Mouse (Mus musculus) testis, postnatal 14 days (tissue): Measurements from ENCODE around the gene Tmem127.
"Not testable (repeated sequence)": the region's sequence is repeated elsewhere in the genome, so short reads cannot be mapped to it uniquely, and the experiment has no call there.

Experiments
- DNase-seq: peaks from one replicate; pipeline ENCODE4 v3.0.0; 2021; ENCODE audit warnings: low spot score

Tmem127 gene

GRCm38 (mm10) chr2:127269491-127270299 is 22.0 kb downstream of the Tmem127 start, which contains the start of gene Stard7:
TSS of gene Stard7 (plus strand) at chr2:127270218.
- DNase-seq: peak; percentile 99

- peak; percentile 88 for DNase-seq
These were observed 22.8 kb downstream of the Tmem127 start for GRCm38 (mm10) chr2:127270300-127271041.

- DNase-seq: no peak
These were observed 23.4 kb downstream of the Tmem127 start for GRCm38 (mm10) chr2:127271042-127271515.

- DNase-seq: not testable (repeated sequence)
These were observed 24.3 kb downstream of the Tmem127 start for GRCm38 (mm10) chr2:127272049-127272448.

GRCm38 (mm10) chr2:127272806-127273205 is 25.1 kb downstream of the Tmem127 start:
- DNase-seq: no peak

GRCm38 (mm10) chr2:127274590-127274989 is 26.9 kb downstream of the Tmem127 start:
- DNase-seq: no peak

GRCm38 (mm10) chr2:127275551-127276320 is 28.0 kb downstream of the Tmem127 start:
- no peak for DNase-seq

GRCm38 (mm10) chr2:127278162-127278561 is 30.5 kb downstream of the Tmem127 start:
- DNase-seq: no peak

- no peak for DNase-seq
These were observed 44.5 kb downstream of the Tmem127 start for GRCm38 (mm10) chr2:127292250-127292649.

GRCm38 (mm10) chr2:127297001-127297805 is 49.5 kb downstream of the Tmem127 start:
- no peak for DNase-seq

- no peak for DNase-seq
These were observed 50.3 kb downstream of the Tmem127 start for GRCm38 (mm10) chr2:127298056-127298455.

- no peak for DNase-seq
These were observed 53.0 kb downstream of the Tmem127 start for GRCm38 (mm10) chr2:127300701-127301100.

GRCm38 (mm10) chr2:127301883-127302282 is 54.2 kb downstream of the Tmem127 start:
- DNase-seq: no peak

- not testable (repeated sequence) for DNase-seq
These were observed 56.5 kb downstream of the Tmem127 start for GRCm38 (mm10) chr2:127304192-127304591.

- no peak for DNase-seq
These were observed 57.0 kb downstream of the Tmem127 start for GRCm38 (mm10) chr2:127304609-127305210.

GRCm38 (mm10) chr2:127306123-127306522 is 58.4 kb downstream of the Tmem127 start:
- no peak for DNase-seq

GRCm38 (mm10) chr2:127307179-127307578 is 59.5 kb downstream of the Tmem127 start:
- no peak for DNase-seq

- DNase-seq: no peak
These were observed 61.0 kb downstream of the Tmem127 start for GRCm38 (mm10) chr2:127308660-127309059.

- DNase-seq: no peak
These were observed 62.5 kb downstream of the Tmem127 start for GRCm38 (mm10) chr2:127310246-127310645.

GRCm38 (mm10) chr2:127310685-127311084 is 63.0 kb downstream of the Tmem127 start:
- DNase-seq: no peak
